Mouse (Mus musculus) layer of hippocampus, adult 9-10 months (tissue): ENCODE measurements at regions not wholly inside any gene's neighbourhood (a gene's known extent, or its start where the extent isn't known, plus 50 kb on each side); places are given as distances from the start of the nearest gene placed in this dataset.

Source experiments
- DNase-seq: peaks from one replicate; pipeline ENCODE4 v3.0.0; 2022; ENCODE audit warnings: low spot score

- no peak for DNase-seq
Measured at GRCm38 (mm10) chr4:105911678-105912077, 122.0 kb downstream of the Gm12728 start.

- no peak for DNase-seq
Measured at GRCm38 (mm10) chr4:105912296-105912695, 122.6 kb downstream of the Gm12728 start.

GRCm38 (mm10) chr4:105914996-105915395 lies 125.3 kb downstream of the Gm12728 start:
- peak; percentile 31 for DNase-seq

- DNase-seq = no peak
Measured at GRCm38 (mm10) chr4:105916229-105916628, 126.6 kb downstream of the Gm12728 start.

GRCm38 (mm10) chr4:105924781-105925382 lies 135.2 kb downstream of the Gm12728 start:
- no peak for DNase-seq

GRCm38 (mm10) chr4:105925506-105925905 lies 135.8 kb downstream of the Gm12728 start:
- no peak for DNase-seq

- DNase-seq = no peak
Measured at GRCm38 (mm10) chr4:105929658-105930057, 140.0 kb downstream of the Gm12728 start.

GRCm38 (mm10) chr4:105934971-105935370 lies 145.3 kb downstream of the Gm12728 start:
- no peak for DNase-seq

- DNase-seq = no peak
Measured at GRCm38 (mm10) chr4:105936755-105937514, 147.3 kb downstream of the Gm12728 start.

GRCm38 (mm10) chr4:105937587-105937986 lies 147.9 kb downstream of the Gm12728 start:
- no peak for DNase-seq

GRCm38 (mm10) chr4:105938886-105939285 lies 149.2 kb downstream of the Gm12728 start:
- DNase-seq = no peak

- no peak for DNase-seq
Measured at GRCm38 (mm10) chr4:105939636-105940199, 150.0 kb downstream of the Gm12728 start.

- DNase-seq = no peak
Measured at GRCm38 (mm10) chr4:105940891-105941290, 151.2 kb downstream of the Gm12728 start.

- DNase-seq = peak; percentile 17
Measured at GRCm38 (mm10) chr4:105941785-105942184, 152.1 kb downstream of the Gm12728 start.

- no peak for DNase-seq
Measured at GRCm38 (mm10) chr4:105944962-105945361, 155.3 kb downstream of the Gm12728 start.

GRCm38 (mm10) chr4:105945921-105946320 lies 156.3 kb downstream of the Gm12728 start:
- no peak for DNase-seq

GRCm38 (mm10) chr4:105948326-105948725 lies 158.7 kb downstream of the Gm12728 start:
- DNase-seq = no peak

- no peak for DNase-seq
Measured at GRCm38 (mm10) chr4:105952406-105952805, 162.7 kb downstream of the Gm12728 start.

- no peak for DNase-seq
Measured at GRCm38 (mm10) chr4:105956516-105956915, 166.8 kb downstream of the Gm12728 start.

GRCm38 (mm10) chr4:105958331-105958730 lies 168.7 kb downstream of the Gm12728 start:
- DNase-seq = no peak

- DNase-seq = no peak
Measured at GRCm38 (mm10) chr4:105961686-105962360, 172.2 kb downstream of the Gm12728 start.

- DNase-seq = no peak
Measured at GRCm38 (mm10) chr4:105962542-105962941, 172.9 kb downstream of the Gm12728 start.

GRCm38 (mm10) chr4:105968324-105968723 lies 178.7 kb downstream of the Gm12728 start:
- no peak for DNase-seq
